Mouse (Mus musculus) adrenal gland, postnatal 36 days (tissue): ENCODE measurements around the gene Apol9b. TPM values are rescaled to one million over a fixed set of nuclear protein-coding genes. Genes with fewer than 3 reads are reported as not detected.
"Not testable (repeated sequence)": the region's sequence is repeated elsewhere in the genome, so short reads cannot be mapped to it uniquely, and the experiment has no call there.

Experiments
- DNase-seq, 2 experiments: peaks; one replicate each; pipeline ENCODE4 v3.0.0; 2021; ENCODE audit warnings: mixed read lengths in 1 of 2
- long read RNA-seq, 2 experiments: library from polyadenylated mRNA; stranded (forward); transcript quantifications; one replicate each; pipeline ENCODE4 v2.0.0; 2021; ENCODE audit warnings: borderline sequencing depth in 2 of 2
- total RNA-seq, 2 experiments: library from RNA; stranded (reverse); gene quantifications; 2 replicates each; pipeline ENCODE4 v1.2.3; 2021

The Apol9b gene
- 1 to 10 TPM; 1.1 to 1.2 TPM for total RNA-seq
- long read RNA-seq, experiment 1, partial matches to known transcripts = 0 of 1 reads
- long read RNA-seq, experiment 1, other reads (novel, unspliced or antisense) = 0 of 1 reads
- long read RNA-seq, experiment 2, partial matches to known transcripts = 0 of 2 reads
- long read RNA-seq, experiment 2, other reads (novel, unspliced or antisense) = 1 of 2 reads

GRCm38 (mm10) chr15:77728739-77729138 lies at the start of gene Apol9b:
TSS of gene Apol9b (plus strand) at chr15:77729039.
- DNase-seq = not testable (repeated sequence)

DNA sequence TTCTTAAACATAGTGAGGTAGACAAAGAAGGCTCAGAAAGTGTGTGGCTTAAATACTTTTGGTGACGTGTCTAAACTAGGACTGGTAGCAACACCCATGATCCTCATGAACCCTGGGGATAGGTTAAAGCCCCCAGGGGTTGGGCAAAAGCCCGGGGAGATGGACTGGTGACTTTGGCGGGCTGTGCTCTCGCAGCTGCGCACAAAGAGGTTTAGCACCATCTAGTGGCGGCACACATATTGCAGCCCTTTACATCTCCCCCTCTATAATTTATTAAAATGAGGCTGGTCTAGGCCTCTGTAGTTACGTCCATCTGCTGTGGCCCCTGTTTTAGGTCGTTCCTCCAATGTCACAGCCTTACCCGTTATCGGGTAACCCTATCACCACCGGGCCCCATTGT lies 44.9 kb upstream of the Apol9b start:
- DNase-seq = peak; percentile 57 to 59

- not testable (repeated sequence) for DNase-seq
Observed at GRCm38 (mm10) chr15:77691532-77692311, 37.1 kb upstream of the Apol9b start.

DNA sequence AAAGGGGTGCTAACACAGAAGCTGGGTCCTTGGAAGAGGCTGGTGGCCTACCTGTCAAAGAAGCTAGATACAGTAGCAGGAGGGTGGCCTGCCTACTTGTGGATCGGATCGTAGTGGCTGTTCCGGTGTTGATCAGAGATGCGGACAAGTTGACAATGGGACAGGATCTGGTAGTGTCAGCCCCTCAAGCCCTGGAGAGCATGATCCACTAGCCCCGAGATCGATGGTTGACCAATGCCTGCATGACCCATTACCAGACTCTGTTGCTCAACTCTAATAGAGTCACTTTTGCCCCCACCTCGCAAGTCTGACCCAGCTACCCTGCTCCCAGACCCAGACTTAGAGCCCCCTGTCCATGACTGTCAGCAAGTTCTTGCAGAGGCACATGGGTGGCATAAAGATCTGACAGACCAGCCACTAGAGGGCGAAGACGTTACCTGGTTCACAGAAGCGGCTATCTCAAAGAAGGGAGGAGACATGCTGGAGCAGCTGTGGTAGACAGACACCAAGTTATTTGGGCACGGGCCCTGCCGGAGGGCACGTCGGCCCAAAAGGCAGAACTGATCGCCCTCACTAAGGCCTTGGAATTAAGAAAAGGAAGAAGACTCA lies 34.0 kb upstream of the Apol9b start:
- DNase-seq = peak; percentile 33 to 35

DNA sequence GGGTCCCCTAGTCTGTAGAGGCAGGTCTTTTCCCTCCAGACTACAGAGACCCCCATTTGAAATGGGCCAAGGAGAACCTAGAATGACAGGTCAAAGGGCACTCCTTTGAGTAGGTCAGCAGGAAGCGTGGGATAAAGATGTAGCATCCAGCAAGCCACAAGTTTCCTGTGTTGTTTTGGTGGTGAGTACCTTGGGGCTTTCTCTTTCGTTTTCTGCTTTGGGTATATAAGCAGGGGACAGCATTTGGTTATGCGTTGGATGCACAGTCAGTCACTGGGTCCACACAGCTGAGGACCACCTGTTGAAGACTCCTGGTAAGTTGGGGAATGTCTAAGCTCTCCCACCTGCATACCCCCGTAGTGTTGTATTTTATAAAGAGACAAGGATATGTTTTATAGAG lies 30.2 kb upstream of the Apol9b start, which contains the start of gene Apol7e:
Gene Apol7e (plus strand): TSS at position 202 of the 400 bp plus-strand sequence.
- DNase-seq = not testable (repeated sequence)

DNA sequence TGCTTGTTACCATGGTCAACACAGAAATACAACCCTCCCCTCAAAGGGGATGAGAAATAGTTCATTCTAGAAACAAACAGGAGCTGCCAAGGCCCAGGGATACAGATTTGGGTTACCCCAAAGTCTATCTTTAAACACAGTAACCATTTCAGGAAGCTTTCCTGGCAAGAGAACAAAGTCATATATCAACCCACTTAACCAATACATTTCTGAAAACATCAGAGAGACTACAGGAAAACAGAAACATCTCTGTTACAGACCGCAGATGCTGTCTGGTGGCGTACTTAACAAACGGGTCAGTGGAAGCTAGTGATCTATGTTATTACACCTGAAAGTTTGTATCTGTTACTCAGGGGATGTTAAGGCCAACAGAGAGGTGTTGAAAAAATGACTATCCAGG lies 23.5 kb upstream of the Apol9b start:
- DNase-seq = not testable (repeated sequence)

- DNase-seq = not testable (repeated sequence)
Observed at GRCm38 (mm10) chr15:77708936-77709335, 19.9 kb upstream of the Apol9b start.

DNA sequence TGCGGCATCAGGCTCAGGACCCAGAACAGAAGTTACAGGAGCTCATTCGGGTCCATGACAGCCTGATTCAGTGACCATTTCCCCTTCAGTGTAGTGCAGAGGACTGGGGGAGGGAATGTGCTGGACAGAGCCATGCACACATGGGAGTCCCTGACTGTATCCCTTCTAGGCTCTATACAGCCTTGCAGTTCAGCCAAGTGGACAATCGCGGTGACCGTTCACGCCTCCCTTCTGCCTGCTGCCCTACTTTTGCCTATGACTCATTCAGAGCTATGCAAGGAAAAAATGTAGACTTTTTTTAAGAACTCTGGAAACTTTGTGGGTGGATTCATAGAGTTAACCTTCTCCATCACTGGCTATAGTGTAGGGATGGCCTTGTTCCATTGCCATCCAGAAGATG lies 10.6 kb upstream of the Apol9b start:
- DNase-seq = not testable (repeated sequence)

DNA sequence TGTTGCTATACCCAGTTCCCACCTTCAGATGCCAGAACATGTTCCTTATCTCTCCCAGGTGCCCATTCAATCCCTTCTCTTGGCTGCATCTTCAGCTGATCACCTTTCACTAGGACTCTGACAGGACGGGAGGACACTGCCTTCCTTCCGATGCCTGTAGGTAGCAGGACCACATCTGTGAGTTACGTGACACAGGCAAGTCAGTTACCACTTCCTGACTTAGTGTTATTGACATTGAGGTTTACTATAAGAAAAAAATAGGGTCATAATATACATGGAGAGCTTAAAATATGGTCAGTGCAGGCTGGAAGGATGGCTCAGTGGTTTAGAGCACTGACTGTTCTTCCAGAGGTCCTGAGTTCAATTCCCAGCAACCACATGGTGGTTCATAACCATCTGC lies 7.3 kb upstream of the Apol9b start:
- DNase-seq = not testable (repeated sequence)

GRCm38 (mm10) chr15:77724208-77724911 lies 4.5 kb upstream of the Apol9b start:
- DNase-seq = not testable (repeated sequence)

DNA sequence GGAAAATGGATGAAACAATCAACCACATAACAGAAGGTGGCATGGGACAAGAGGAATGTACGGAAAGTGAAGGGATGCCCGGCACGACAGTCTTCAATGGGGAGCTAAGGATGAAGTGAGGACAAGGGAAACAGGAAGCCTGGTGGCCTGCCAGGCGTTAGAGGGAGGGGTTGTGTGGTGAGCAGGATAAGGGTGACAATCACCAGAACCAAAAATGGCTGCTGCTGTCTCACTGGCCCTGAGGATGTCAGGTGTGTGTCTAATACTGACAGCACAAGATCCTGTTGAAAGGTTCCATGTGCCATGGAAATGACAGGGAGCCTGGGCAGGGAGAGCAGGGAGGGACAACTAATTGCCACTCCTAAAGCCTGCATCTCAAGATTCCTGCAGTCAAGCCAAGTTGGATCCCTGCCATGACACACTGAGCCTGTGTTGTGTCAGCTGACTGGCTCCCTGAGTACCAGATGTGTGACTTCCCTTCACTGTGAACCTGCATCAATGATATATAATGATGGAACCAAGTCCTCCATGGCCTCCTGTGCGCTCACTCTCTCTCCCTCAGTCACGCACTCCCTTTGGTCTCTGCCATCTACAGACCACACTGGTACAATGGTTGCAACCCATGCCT lies 3.3 kb upstream of the Apol9b start:
- not testable (repeated sequence) for DNase-seq

DNA sequence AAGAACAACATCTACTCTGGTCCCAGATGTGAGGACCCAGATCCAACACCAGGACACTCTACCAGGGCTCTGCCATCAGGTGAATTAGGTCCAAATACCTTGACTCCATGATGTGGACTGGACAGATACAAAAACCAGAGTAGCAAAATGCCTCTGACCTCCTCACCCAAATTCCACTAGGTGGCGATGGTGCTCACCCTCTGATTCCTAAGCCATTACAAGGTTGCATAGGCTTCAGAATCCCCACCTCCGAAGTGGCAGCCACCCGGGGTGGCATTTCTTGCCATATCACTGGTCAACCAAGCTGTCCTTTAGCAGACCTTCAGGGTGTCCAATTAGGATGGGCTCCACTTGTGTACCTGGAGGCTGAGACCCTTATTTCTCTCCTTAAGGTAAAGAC lies 1.7 kb upstream of the Apol9b start:
- not testable (repeated sequence) for DNase-seq

GRCm38 (mm10) chr15:77727745-77728144 lies 1.1 kb upstream of the Apol9b start:
- DNase-seq = not testable (repeated sequence)

DNA sequence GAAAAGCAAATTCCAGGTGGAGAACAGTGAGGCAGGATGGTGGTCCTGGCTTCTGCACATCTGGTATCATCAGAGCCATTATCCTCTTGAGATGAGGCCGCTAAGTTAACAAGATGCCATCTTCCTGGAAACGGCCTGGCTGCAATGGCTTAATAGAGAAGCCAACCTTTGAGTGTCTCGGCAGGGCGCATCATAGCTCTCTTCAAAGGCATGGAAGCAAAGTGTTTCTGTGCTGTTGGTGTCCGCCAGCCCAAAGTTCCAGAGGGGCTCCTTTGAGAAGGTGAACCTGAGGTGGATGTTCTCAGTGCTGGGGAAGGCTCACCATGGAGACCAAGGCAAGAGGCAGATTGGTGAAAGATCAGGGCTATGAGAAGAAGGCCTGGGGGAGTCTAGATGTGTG lies 2.8 kb downstream of the Apol9b start:
- no peak for DNase-seq

DNA sequence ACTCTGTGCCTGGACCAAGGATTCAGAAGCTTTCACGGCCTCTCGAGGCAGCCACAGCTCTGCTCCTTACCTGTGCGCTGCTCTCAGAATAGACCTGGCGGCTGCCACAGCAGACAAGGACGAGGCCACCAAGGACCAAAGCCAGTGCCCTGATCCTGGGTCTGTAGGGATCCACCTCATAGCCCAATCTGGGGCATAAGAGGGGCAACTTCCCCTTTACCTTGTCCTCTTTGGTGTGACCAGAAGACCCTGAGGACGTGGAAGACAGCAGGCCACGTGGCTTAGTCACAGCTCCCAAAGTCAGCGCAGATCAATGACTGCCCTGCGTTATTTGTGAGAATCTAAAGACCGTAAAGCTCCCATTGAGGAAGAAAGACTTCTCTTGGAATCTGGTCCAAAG lies 4.0 kb downstream of the Apol9b start:
- DNase-seq = not testable (repeated sequence)

- DNase-seq = peak; percentile 23 to 59
Observed at GRCm38 (mm10) chr15:77733380-77733779, 4.5 kb downstream of the Apol9b start.

- DNase-seq = not testable (repeated sequence)
Observed at GRCm38 (mm10) chr15:77733903-77734302, 5.1 kb downstream of the Apol9b start.

GRCm38 (mm10) chr15:77740511-77741297 lies 11.9 kb downstream of the Apol9b start:
- peak in 1 of 2 experiments; percentile 30 for DNase-seq

- not testable (repeated sequence) for DNase-seq
Observed at GRCm38 (mm10) chr15:77741556-77741955, 12.7 kb downstream of the Apol9b start.

GRCm38 (mm10) chr15:77744632-77745031 lies 15.8 kb downstream of the Apol9b start:
- no peak for DNase-seq

DNA sequence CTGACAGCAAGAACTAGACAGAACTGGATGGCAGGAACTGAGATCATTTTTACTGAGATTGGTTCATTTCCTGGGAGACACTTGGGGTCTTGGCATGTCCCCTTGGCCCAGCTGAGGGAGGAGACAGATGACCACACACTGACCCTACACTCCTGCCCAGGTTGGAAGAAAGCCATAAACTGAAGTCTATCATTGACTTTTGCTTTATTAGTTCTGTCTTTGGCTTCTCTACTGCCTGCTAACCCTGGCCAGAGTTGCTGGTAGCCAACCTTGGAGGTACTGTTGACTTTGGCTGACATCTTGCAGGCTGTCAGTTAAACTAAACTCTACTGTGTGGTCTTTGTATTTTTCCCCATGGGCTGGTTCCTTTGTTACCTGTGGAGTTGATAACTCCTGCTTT lies 16.2 kb downstream of the Apol9b start:
- DNase-seq = no peak
